8 mouse cellular contexts compared by ENCODE assay signal in genomic region chr4:152157779-152158584, GRCm38 (mm10). TPM values are rescaled to one million over a fixed set of nuclear protein-coding genes. Genes with fewer than 3 reads are reported as not detected.
DNase-seq lines count a peak whose midpoint lies in the region; ATAC-seq lines count a peak whose summit lies in the region.

No protein-coding gene starts in this region.

- no peaks in the 10 kb centered on the region for H3K9me3 ChIP-seq in forebrain, embryonic 14.5 days (replicated peaks; ENCODE audit: control insufficient read depth, low read length)
- H3K9me3 ChIP-seq in stomach, embryonic 16.5 days (replicated peaks; ENCODE audit: control insufficient read depth, low read length): no peaks in the 10 kb centered on the region

- no peak overlapping the region for H3K4me3 ChIP-seq in forebrain, embryonic 14.5 days (ENCODE audit: low read depth, low read length)
- H3K4me3 ChIP-seq in stomach, embryonic 16.5 days (replicated peaks; ENCODE audit: low read length): peak overlapping the region; percentile 37

- H3K27ac ChIP-seq in forebrain, embryonic 14.5 days (ENCODE audit: low read depth, low read length): no peak overlapping the region
- H3K27ac ChIP-seq in stomach, embryonic 16.5 days (ENCODE audit: low read length): no peak overlapping the region

- H3K27me3 ChIP-seq in forebrain, embryonic 14.5 days (replicated peaks; ENCODE audit: control insufficient read depth, insufficient read depth, low read length): peaks cover 67% of the 10 kb centered on the region
- peaks cover 49% of the 10 kb centered on the region for H3K27me3 ChIP-seq in stomach, embryonic 16.5 days (ENCODE audit: control insufficient read depth, insufficient read depth, low read length)

- peaks cover 9% of the 10 kb centered on the region; the same call in 1 of the 2 replicates for H3K4me1 ChIP-seq in forebrain, embryonic 14.5 days (ENCODE audit: control insufficient read depth, insufficient read depth, low read length)
- H3K4me1 ChIP-seq in stomach, embryonic 16.5 days (ENCODE audit: control insufficient read depth, insufficient read depth, low read length): peaks cover 25% of the 10 kb centered on the region

- H3K9ac ChIP-seq in forebrain, embryonic 14.5 days (ENCODE audit: low read length): no peak overlapping the region
- H3K9ac ChIP-seq in stomach, embryonic 16.5 days (ENCODE audit: low read length): no peak overlapping the region

- WGBS in forebrain, embryonic 14.5 days: 14% methylated on average over 21 of the region's 21 CpGs
- 11% methylated on average over 21 of the region's 21 CpGs for WGBS in stomach, embryonic 16.5 days

- H3K36me3 ChIP-seq in forebrain, embryonic 14.5 days (ENCODE audit: control insufficient read depth, insufficient read depth, low read length): no peaks in the 10 kb centered on the region
- H3K36me3 ChIP-seq in stomach, embryonic 16.5 days (ENCODE audit: control insufficient read depth, insufficient read depth, low read length): no peaks in the 10 kb centered on the region

- no peak for ATAC-seq in forebrain, embryonic 14.5 days
- ATAC-seq in megakaryocyte, adult 5-6 weeks (ENCODE audit: poor library complexity, severe bottlenecking): 0 out of 2 replicates have a peak, but pooled peaks have one; percentile 25
- ATAC-seq in stomach, embryonic 16.5 days (ENCODE audit: insufficient read depth, low FRiP score): no peak

- peak; percentile 55 for DNase-seq in right cerebral cortex, postnatal 14 days
- DNase-seq in right cerebral cortex, adult 18-20 months: no peak
- DNase-seq in brain, adult 2 months (ENCODE audit: low read depth, low spot score): peak; percentile 67
- DNase-seq in forebrain, embryonic 14.5 days (ENCODE audit: low spot score): peak; percentile 52
- peak; percentile 58 for DNase-seq in kidney, postnatal 10 days
- DNase-seq in adrenal gland, adult 18-20 months (ENCODE audit: low spot score in 2 of 2): no peak

- H3K4me2 ChIP-seq in forebrain, embryonic 14.5 days (ENCODE audit: low read length): 0 out of 2 replicates have a peak overlapping the region, but pooled peaks have one; percentile 14
- peak overlapping the region; percentile 54 for H3K4me2 ChIP-seq in stomach, embryonic 16.5 days (ENCODE audit: low read depth, low read length)

RNA-seq across cellular contexts. Expression of gene Hes2, which starts 0.7 kb away (rescaled TPM):
- not detected in 2 replicates for polyA plus RNA-seq in forebrain, embryonic 14.5 days (2014; fragmentation: Nextera tagmentation; extraction: Ambion mirVana)
- total RNA-seq in megakaryocyte, adult 5-6 weeks (2015): not detected in 2 replicates
- total RNA-seq in megakaryocyte, adult 5-6 weeks (2017): not detected in 2 replicates
- polyA plus RNA-seq in stomach, embryonic 16.5 days (2015; fragmentation: Nextera tagmentation; extraction: Ambion mirVana): 0.56 and 0.75 TPM in 2 replicates
- not detected for total RNA-seq in adrenal gland, adult 18-20 months (2021)

RNA-seq across cellular contexts. Expression of gene Espn, which starts 5.8 kb away (rescaled TPM):
- polyA plus RNA-seq in forebrain, embryonic 14.5 days (2014; fragmentation: Nextera tagmentation; extraction: Ambion mirVana): 0.19 TPM in 1 of 2 replicates, not detected in the other
- total RNA-seq in megakaryocyte, adult 5-6 weeks (2015): 1.2 and 1.4 TPM in 2 replicates
- total RNA-seq in megakaryocyte, adult 5-6 weeks (2017): 0.22 and 0.24 TPM in 2 replicates
- 8.6 and 9.1 TPM in 2 replicates for polyA plus RNA-seq in stomach, embryonic 16.5 days (2015; fragmentation: Nextera tagmentation; extraction: Ambion mirVana)
- total RNA-seq in adrenal gland, adult 18-20 months (2021): 1 to 10 TPM; 1.9 to 3.3 TPM

RNA-seq across cellular contexts. Expression of gene Acot7, which starts 20.0 kb away (rescaled TPM):
- polyA plus RNA-seq in forebrain, embryonic 14.5 days (2014; fragmentation: Nextera tagmentation; extraction: Ambion mirVana): 168 and 208 TPM in 2 replicates
- total RNA-seq in megakaryocyte, adult 5-6 weeks (2015): 43.3 and 44.5 TPM in 2 replicates
- total RNA-seq in megakaryocyte, adult 5-6 weeks (2017): 40.1 and 43.3 TPM in 2 replicates
- polyA plus RNA-seq in stomach, embryonic 16.5 days (2015; fragmentation: Nextera tagmentation; extraction: Ambion mirVana): 57.3 and 60.4 TPM in 2 replicates
- 10 to 100 TPM; 45.7 to 54.0 TPM for total RNA-seq in adrenal gland, adult 18-20 months (2021)

RNA-seq across cellular contexts. Expression of gene Tnfrsf25, which starts 42.2 kb away (rescaled TPM):
- 0.62 and 1.3 TPM in 2 replicates for polyA plus RNA-seq in forebrain, embryonic 14.5 days (2014; fragmentation: Nextera tagmentation; extraction: Ambion mirVana)
- 0.13 and 0.25 TPM in 2 replicates for total RNA-seq in megakaryocyte, adult 5-6 weeks (2015)
- 0.18 and 2.8 TPM in 2 replicates for total RNA-seq in megakaryocyte, adult 5-6 weeks (2017)
- polyA plus RNA-seq in stomach, embryonic 16.5 days (2015; fragmentation: Nextera tagmentation; extraction: Ambion mirVana): 1.5 and 2.1 TPM in 2 replicates
- total RNA-seq in adrenal gland, adult 18-20 months (2021): 1 to 10 TPM; 1.3 to 2.8 TPM

Comparison
In these comparisons a context has a peak if more than half of its experiments do, and no peak if none do; other contexts are left out.
1. DNase-seq: peak in right cerebral cortex, postnatal 14 days (single experiment), brain, adult 2 months (single experiment), forebrain, embryonic 14.5 days (single experiment) and kidney, postnatal 10 days (single experiment); none in right cerebral cortex, adult 18-20 months (single experiment) and adrenal gland, adult 18-20 months (0 of 2).